16 mouse cellular contexts compared by ENCODE assay signal in the genomic region with DNA sequence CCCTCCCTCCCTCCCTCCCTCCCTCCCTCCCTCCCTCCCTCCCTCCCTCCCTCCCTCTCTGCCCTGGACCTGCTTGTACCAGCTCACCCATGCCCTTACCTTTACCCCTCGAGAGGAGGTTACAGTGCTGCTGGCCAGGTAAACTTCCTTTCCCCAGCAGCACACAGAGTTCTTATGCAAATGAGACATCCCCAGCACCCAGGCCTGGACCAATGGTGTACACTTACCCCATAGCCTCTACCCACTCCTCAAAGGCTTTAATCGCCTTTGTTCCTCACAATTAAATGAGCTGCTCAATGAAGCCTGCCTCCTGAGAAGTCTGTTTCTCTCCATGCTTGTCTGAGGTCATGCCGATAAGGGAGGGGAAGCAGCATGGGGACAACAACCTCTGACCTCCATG. TPM values are rescaled to one million over a fixed set of nuclear protein-coding genes. Genes with fewer than 3 reads are reported as not detected.
A peak's percentile ranks its signal among the peaks of the same experiment; 100 is the strongest.
DNase-seq lines count a peak whose midpoint lies in the region; ATAC-seq and TF ChIP-seq lines count a peak whose summit lies in the region.
"Had no signal": no experiment of that assay in that cellular context is flagged by ENCODE, and none has a peak within 500 bp of the region (broad histone marks: within the 10 kb centered on the region; RNA-seq: fewer than 3 reads in every experiment).

No protein-coding gene starts in this region.

- no peaks in the 10 kb centered on the region for H3K4me1 ChIP-seq in kidney, adult 2 months (ENCODE audit: control insufficient read depth, insufficient read depth, low read length)
- H3K4me1 ChIP-seq in ES-Bruce4 (ENCODE audit: control insufficient read depth, insufficient read depth, low read length): peaks cover 4% of the 10 kb centered on the region
- peaks cover 24% of the 10 kb centered on the region for H3K4me1 ChIP-seq in embryonic facial prominence, embryonic 10.5 days
- H3K4me1 ChIP-seq in kidney, postnatal 0 days (replicated peaks; ENCODE audit: insufficient read depth, low read length): no peaks in the 10 kb centered on the region
- H3K4me1 ChIP-seq: lung, embryonic 15.5 days had no signal

- DNase-seq in kidney, adult 2 months: peak; percentile 34
- no peak for DNase-seq in kidney, postnatal 4 days
- DNase-seq in embryonic facial prominence, embryonic 10.5 days (ENCODE audit: low spot score): no peak
- DNase-seq in kidney, postnatal 0 days (ENCODE audit: low spot score): peak; percentile 42
- DNase-seq in Muller cell, postnatal 12 days (ENCODE audit: inconsistent ontology term): no peak
- no peak for DNase-seq in spleen, adult 18-20 months
- DNase-seq: adrenal gland, postnatal 10 days; cerebellum, adult 9-10 months; gastrocnemius, postnatal 14 days; heart, postnatal 36 days; thymus, adult 2 months had no signal

- no peak overlapping the region for H3K9ac ChIP-seq in ES-Bruce4 (ENCODE audit: low read depth, poor library complexity, severe bottlenecking)
- H3K9ac ChIP-seq in kidney, postnatal 0 days (ENCODE audit: low read depth, low read length): no peak overlapping the region
- H3K9ac ChIP-seq: heart, embryonic 12.5 days; lung, embryonic 15.5 days had no signal

- 34% methylated on average over 3 of the region's 3 CpGs for WGBS in kidney, adult 2 months
- WGBS in embryonic facial prominence, embryonic 10.5 days: 32% methylated on average over 3 of the region's 3 CpGs
- WGBS in kidney, postnatal 0 days: 33% methylated on average over 2 of the region's 3 CpGs

- no peak for TF ChIP-seq POLR2A in kidney, adult 2 months (IDR thresholded peaks at IDR 0.05; ENCODE audit: low read depth, low read length)
- no peak for TF ChIP-seq POLR2A in ES-Bruce4 (IDR thresholded peaks at IDR 0.05; ENCODE audit: insufficient read depth, low read length)

- peak; percentile 61 for TF ChIP-seq EP300 in ES-Bruce4 (IDR thresholded peaks at IDR 0.05; ENCODE audit: insufficient read depth, low read depth, low read length)

- ATAC-seq in kidney, postnatal 0 days (replicated peaks; ENCODE audit: low FRiP score, low read depth): peak; percentile 88

- no peak overlapping the region for H3K27ac ChIP-seq in kidney, adult 2 months (ENCODE audit: insufficient read depth, low read depth, low read length)
- H3K27ac ChIP-seq in ES-Bruce4 (ENCODE audit: insufficient read depth, low read length): no peak overlapping the region
- H3K27ac ChIP-seq in embryonic facial prominence, embryonic 10.5 days (replicated peaks): peak overlapping the region; percentile 24; the same call in 1 of the 2 replicates
- peak overlapping the region; percentile 50 for H3K27ac ChIP-seq in kidney, postnatal 0 days
- H3K27ac ChIP-seq: lung, embryonic 15.5 days had no signal

- no peak overlapping the region for H3K4me2 ChIP-seq in kidney, postnatal 0 days (ENCODE audit: low read length)
- H3K4me2 ChIP-seq: heart, embryonic 12.5 days; lung, embryonic 15.5 days had no signal

- H3K4me3 ChIP-seq in kidney, adult 2 months (ENCODE audit: insufficient read depth, low read depth, low read length): no peak overlapping the region
- no peak overlapping the region for H3K4me3 ChIP-seq in ES-Bruce4 (ENCODE audit: low read depth, low read length)
- no peak overlapping the region for H3K4me3 ChIP-seq in embryonic facial prominence, embryonic 10.5 days
- no peak overlapping the region for H3K4me3 ChIP-seq in kidney, postnatal 0 days (replicated peaks; ENCODE audit: low read depth, low read length)
- H3K4me3 ChIP-seq: heart, embryonic 12.5 days; lung, embryonic 15.5 days; myocyte had no signal

- H3K27me3 ChIP-seq in kidney, adult 2 months (replicated peaks; ENCODE audit: control insufficient read depth, insufficient read depth, low read length): no peaks in the 10 kb centered on the region
- no peaks in the 10 kb centered on the region for H3K27me3 ChIP-seq in ES-Bruce4 (ENCODE audit: control insufficient read depth, insufficient read depth, low read length, poor library complexity, severe bottlenecking)
- no peaks in the 10 kb centered on the region for H3K27me3 ChIP-seq in embryonic facial prominence, embryonic 10.5 days (replicated peaks; ENCODE audit: low read depth, poor library complexity, severe bottlenecking)
- H3K27me3 ChIP-seq in kidney, postnatal 0 days (ENCODE audit: insufficient read depth, low read length): no peaks in the 10 kb centered on the region
- H3K27me3 ChIP-seq: heart, embryonic 12.5 days; lung, embryonic 15.5 days had no signal

- TF ChIP-seq CTCF in kidney, adult 2 months (conservative IDR thresholded peaks at IDR 0.05; ENCODE audit: insufficient read depth, insufficient read length, low read depth, low read length): no peak
- TF ChIP-seq CTCF in ES-Bruce4 (IDR thresholded peaks at IDR 0.05; ENCODE audit: low read depth, low read length): no peak
- TF ChIP-seq CTCF in kidney, postnatal 0 days (IDR thresholded peaks at IDR 0.05; ENCODE audit: low read depth): no peak

- no peaks in the 10 kb centered on the region for H3K9me3 ChIP-seq in ES-Bruce4 (replicated peaks; ENCODE audit: control insufficient read depth, insufficient read depth, low read length, poor library complexity, severe bottlenecking)
- H3K9me3 ChIP-seq in embryonic facial prominence, embryonic 10.5 days: no peaks in the 10 kb centered on the region
- H3K9me3 ChIP-seq in kidney, postnatal 0 days (replicated peaks; ENCODE audit: low read length): no peaks in the 10 kb centered on the region
- H3K9me3 ChIP-seq: heart, embryonic 12.5 days; lung, embryonic 15.5 days had no signal

- no peaks in the 10 kb centered on the region for H3K36me3 ChIP-seq in kidney, adult 2 months (ENCODE audit: control insufficient read depth, insufficient read depth, low read length)
- H3K36me3 ChIP-seq in ES-Bruce4 (ENCODE audit: control insufficient read depth, insufficient read depth, low read length, poor library complexity, severe bottlenecking): no peaks in the 10 kb centered on the region
- no peaks in the 10 kb centered on the region for H3K36me3 ChIP-seq in embryonic facial prominence, embryonic 10.5 days (replicated peaks)
- no peaks in the 10 kb centered on the region for H3K36me3 ChIP-seq in kidney, postnatal 0 days (ENCODE audit: insufficient read depth, low read length)
- H3K36me3 ChIP-seq: heart, embryonic 12.5 days; lung, embryonic 15.5 days had no signal

RNA-seq across cellular contexts. Expression of a gene that starts 18.4 kb away (rescaled TPM):
- polyA plus RNA-seq in kidney, adult 2 months (2012; rRNA removed): not detected in 2 replicates
- polyA plus RNA-seq in ES-Bruce4 (2011; ENCODE audit: insufficient read depth, insufficient read length, low read depth, missing spikeins): not detected in 2 replicates
- not detected in 2 replicates for polyA plus RNA-seq in embryonic facial prominence, embryonic 10.5 days (2016; fragmentation: Nextera tagmentation; extraction: Ambion mirVana)
- 0.38 and 0.54 TPM in 2 replicates for polyA plus RNA-seq in kidney, postnatal 0 days (2015; fragmentation: Nextera tagmentation; extraction: Ambion mirVana)
- polyA plus RNA-seq: heart, embryonic 12.5 days; liver, adult 2 months; lung, embryonic 15.5 days; myocyte; thymus, adult 2 months had no signal

RNA-seq across cellular contexts. Expression of a gene that starts 36.9 kb away (rescaled TPM):
- 6.8 and 8.3 TPM in 2 replicates for polyA plus RNA-seq in kidney, adult 2 months (2012; rRNA removed)
- polyA plus RNA-seq in ES-Bruce4 (2011; ENCODE audit: insufficient read depth, insufficient read length, low read depth, missing spikeins): 130 TPM in 2 replicates
- polyA plus RNA-seq in embryonic facial prominence, embryonic 10.5 days (2016; fragmentation: Nextera tagmentation; extraction: Ambion mirVana): 135 and 145 TPM in 2 replicates
- polyA plus RNA-seq in kidney, postnatal 0 days (2015; fragmentation: Nextera tagmentation; extraction: Ambion mirVana): 42.4 and 48.5 TPM in 2 replicates

RNA-seq across cellular contexts. Expression of a gene that starts 59.4 kb away (rescaled TPM):
- 4.2 and 5.9 TPM in 2 replicates for polyA plus RNA-seq in kidney, adult 2 months (2012; rRNA removed)
- 3.2 and 3.9 TPM in 2 replicates for polyA plus RNA-seq in ES-Bruce4 (2011; ENCODE audit: insufficient read depth, insufficient read length, low read depth, missing spikeins)
- polyA plus RNA-seq in embryonic facial prominence, embryonic 10.5 days (2016; fragmentation: Nextera tagmentation; extraction: Ambion mirVana): 9.9 and 10.3 TPM in 2 replicates
- polyA plus RNA-seq in kidney, postnatal 0 days (2015; fragmentation: Nextera tagmentation; extraction: Ambion mirVana): 17.5 and 17.9 TPM in 2 replicates
- polyA plus RNA-seq: myocyte had no signal

Comparison
In these comparisons a context has a peak if more than half of its experiments do, and no peak if none do; other contexts are left out.
1. DNase-seq: peak in kidney, adult 2 months (single experiment) and kidney, postnatal 0 days (single experiment); none in kidney, postnatal 4 days (0 of 2), embryonic facial prominence, embryonic 10.5 days (single experiment), Muller cell, postnatal 12 days (single experiment) and spleen, adult 18-20 months (0 of 2).
2. H3K27ac ChIP-seq: peak in embryonic facial prominence, embryonic 10.5 days (single experiment) and kidney, postnatal 0 days (single experiment); none in kidney, adult 2 months (single experiment) and ES-Bruce4 (single experiment).